Mouse (Mus musculus) brain, embryonic 14.5 days (tissue): ENCODE results near the gene Lmln.

Source experiments
- CTCF ChIP-seq: fragments of 200-500 bp; IDR thresholded peaks from 2 replicates; pipeline ENCODE4 v1.5.1; 2012; ENCODE audit warnings: inconsistent platforms, mild to moderate bottlenecking, moderate library complexity, borderline replicate concordance; ENCODE audit not compliant: insufficient read depth, insufficient read length; ENCODE audit errors: extremely low read depth
- POLR2A ChIP-seq: fragments of 200-500 bp; IDR thresholded peaks from 2 replicates; pipeline ENCODE4 v1.6.1; 2012; ENCODE audit warnings: mild to moderate bottlenecking, inconsistent platforms, borderline replicate concordance; ENCODE audit not compliant: poor library complexity, insufficient read depth, insufficient read length, severe bottlenecking; ENCODE audit errors: extremely low read depth

- TF ChIP-seq CTCF: no peak
- TF ChIP-seq POLR2A: no peak
Measured at GRCm38 (mm10) chr16:33014921-33015320, 47.4 kb upstream of the Lmln start.
